Mouse (Mus musculus) embryonic facial prominence, embryonic 11.5 days (tissue): ENCODE measurements around the gene Ins2. TPM values are rescaled to one million over a fixed set of nuclear protein-coding genes. Genes with fewer than 3 reads are reported as not detected.
A peak's percentile ranks its signal among the peaks of the same experiment; 100 is the strongest.

ENCODE experiments used
- ATAC-seq: fragments of 200-750 bp; cut with Nextera tagmentation; replicated peaks from 2 replicates; pipeline ENCODE4 v1.8.0; 2017; ENCODE audit warnings: low read depth; ENCODE audit not compliant: insufficient number of reproducible peaks, low FRiP score, low TSS enrichment
- DNase-seq: peaks from one replicate; pipeline ENCODE4 v3.0.0-alpha.2; 2015; ENCODE audit warnings: low spot score
- H3K27ac ChIP-seq: fragments of 300-500 bp; sonication (generic); replicated peaks from 2 replicates; pipeline ENCODE4 v1.5.1; 2014; ENCODE audit warnings: mild to moderate bottlenecking, low read depth, low read length, control low read depth
- H3K27me3 ChIP-seq: fragments of 300-500 bp; sonication (generic); 2 replicates; pipeline ENCODE4 v1.6.1; 2014; ENCODE audit warnings: mild to moderate bottlenecking, low read length, moderate library complexity, mixed read lengths; ENCODE audit not compliant: control insufficient read depth, insufficient read depth
- H3K36me3 ChIP-seq: fragments of 300-500 bp; sonication (generic); replicated peaks from 2 replicates; pipeline ENCODE4 v1.6.1; 2014; ENCODE audit warnings: low read depth, mild to moderate bottlenecking, low read length, moderate library complexity, mixed read lengths; ENCODE audit not compliant: control insufficient read depth, insufficient read depth
- H3K4me1 ChIP-seq: fragments of 300-500 bp; sonication (generic); 2 replicates; pipeline ENCODE4 v1.6.1; 2014; ENCODE audit warnings: low read length, mixed read lengths; ENCODE audit not compliant: control insufficient read depth, insufficient read depth
- H3K4me2 ChIP-seq: fragments of 300-500 bp; sonication (generic); 2 replicates; pipeline ENCODE4 v1.6.1; 2014; ENCODE audit warnings: low read depth, mild to moderate bottlenecking, control low read depth, low read length, moderate library complexity
- H3K4me3 ChIP-seq: fragments of 300-500 bp; sonication (generic); 2 replicates; pipeline ENCODE4 v1.5.1; 2014; ENCODE audit warnings: low read depth, low read length, control low read depth
- H3K9ac ChIP-seq: fragments of 300-500 bp; sonication (generic); replicated peaks from 2 replicates; pipeline ENCODE4 v1.6.1; 2014; ENCODE audit warnings: mild to moderate bottlenecking, control low read depth, low read length
- H3K9me3 ChIP-seq: fragments of 300-500 bp; sonication (generic); replicated peaks from 2 replicates; pipeline ENCODE4 v1.6.1; 2016; ENCODE audit warnings: mild to moderate bottlenecking, low read length, inconsistent platforms, mixed read lengths; ENCODE audit not compliant: control insufficient read depth
- WGBS: fragments of 180-500 bp; shearing (Covaris S2); extraction: QIAGEN DNeasy Blood & Tissue Kit; methylation state at CpG from one replicate; pipeline ENCODE4 v1.1.7; 2014; 5-methylcytosine and 5-hydroxymethylcytosine counted together
- polyA plus RNA-seq: library from polyadenylated mRNA; unstranded; fragments of >200 nt; fragmentation: Nextera tagmentation; extraction: Ambion mirVana; gene quantifications from 2 replicates; pipeline ENCODE4 v1.2.1, GENCODE M21; 2014

Ins2 gene
- polyA plus RNA-seq, 1 experiment from 2014 or later, result not detected

DNA sequence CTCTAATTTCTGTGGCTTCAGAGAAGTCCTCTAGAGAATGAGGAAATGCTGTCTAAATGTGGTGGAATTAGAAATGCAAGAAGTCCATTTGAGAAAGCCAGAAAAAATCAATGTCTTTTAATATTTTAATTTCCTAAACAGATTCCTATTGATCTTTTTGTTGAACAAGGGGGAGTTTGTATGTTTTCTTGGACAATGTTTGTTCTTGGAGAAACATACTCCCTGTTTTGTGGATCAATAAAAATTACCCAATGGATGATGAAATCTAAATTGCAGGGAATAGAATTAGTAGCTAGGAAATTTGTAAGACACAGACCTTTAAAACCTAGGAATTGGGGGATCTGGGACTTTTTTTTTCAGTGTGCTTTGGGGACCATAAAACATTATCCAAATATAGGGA, 81.4 kb downstream of the Ins2 start:
- peak overlapping the region; percentile 76; the same call in 1 of the 2 replicates for H3K4me2 ChIP-seq
- no peak for ATAC-seq
- H3K27ac ChIP-seq, result no peak overlapping the region
- peak overlapping the region; percentile 62; the same call in 1 of the 2 replicates for H3K4me3 ChIP-seq
- peaks cover 2% of the 10 kb centered on the region; the same call in 1 of the 2 replicates for H3K4me1 ChIP-seq
- no peaks in the 10 kb centered on the region for H3K9me3 ChIP-seq
- peaks cover 71% of the 10 kb centered on the region for H3K27me3 ChIP-seq
- no peaks in the 10 kb centered on the region for H3K36me3 ChIP-seq
- peak overlapping the region; percentile 90 for H3K9ac ChIP-seq
- no peak for DNase-seq

DNA sequence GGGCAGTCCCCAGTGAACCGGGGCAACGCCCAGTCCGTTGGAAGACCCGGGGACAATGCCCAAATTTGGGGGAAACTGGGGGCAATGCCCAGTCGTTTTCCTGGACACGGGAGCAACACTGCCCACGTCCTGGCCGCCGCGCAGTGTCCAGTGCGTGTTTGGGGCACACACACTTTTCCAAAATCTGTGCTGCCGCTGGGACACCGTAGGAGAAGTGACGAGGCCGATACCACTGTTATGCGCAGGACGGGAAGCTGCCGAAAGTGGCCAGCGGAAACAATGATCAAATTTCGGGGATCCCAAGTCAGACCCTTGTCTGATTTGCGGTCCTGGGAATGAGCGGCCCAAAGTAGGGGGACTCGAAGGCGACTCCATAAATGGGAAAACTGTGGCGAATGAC, 82.1 kb downstream of the Ins2 start:
- Histone ChIP-seq H3K4me2 (peak overlapping the region; percentile 76), H3K36me3 (no peaks in the 10 kb centered on the region), H3K27ac (peak overlapping the region; percentile 87), H3K4me1 (peaks cover 2% of the 10 kb centered on the region; the same call in 1 of the 2 replicates), H3K4me3 (peak overlapping the region; percentile 62), H3K27me3 (peaks cover 77% of the 10 kb centered on the region), H3K9me3 (no peaks in the 10 kb centered on the region), H3K9ac (peak overlapping the region; percentile 90)
- DNase-seq (no peak), ATAC-seq (no peak)
- WGBS, result under 1% methylated on average over 25 of the region's 25 CpGs

DNA sequence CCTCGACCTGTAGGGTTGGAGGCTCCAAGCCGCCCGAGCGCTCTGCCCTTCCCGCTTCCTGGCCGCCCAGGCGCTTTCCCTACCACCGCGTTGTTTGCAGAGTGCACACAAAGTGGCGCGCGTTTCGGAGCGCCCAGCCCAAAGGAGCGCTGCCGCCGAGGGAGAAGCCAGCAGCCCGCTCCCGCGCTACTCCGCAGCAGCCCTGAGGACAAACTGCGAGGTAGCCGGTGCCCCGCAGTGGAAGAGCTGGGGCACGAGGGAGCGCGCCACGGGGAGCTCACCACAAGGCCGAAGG, 82.6 kb downstream of the Ins2 start:
- peak overlapping the region; percentile 76 for H3K4me2 ChIP-seq
- H3K9me3 ChIP-seq, result no peaks in the 10 kb centered on the region
- H3K4me3 ChIP-seq, result peak overlapping the region; percentile 62
- peak overlapping the region; percentile 87 for H3K27ac ChIP-seq
- peaks cover 77% of the 10 kb centered on the region for H3K27me3 ChIP-seq
- H3K9ac ChIP-seq, result peak overlapping the region; percentile 90
- H3K4me1 ChIP-seq, result peaks cover 2% of the 10 kb centered on the region; the same call in 1 of the 2 replicates
- ATAC-seq, result no peak
- WGBS, result under 1% methylated on average over 29 of the region's 29 CpGs
- DNase-seq, result peak; percentile 67
- no peaks in the 10 kb centered on the region for H3K36me3 ChIP-seq

DNA sequence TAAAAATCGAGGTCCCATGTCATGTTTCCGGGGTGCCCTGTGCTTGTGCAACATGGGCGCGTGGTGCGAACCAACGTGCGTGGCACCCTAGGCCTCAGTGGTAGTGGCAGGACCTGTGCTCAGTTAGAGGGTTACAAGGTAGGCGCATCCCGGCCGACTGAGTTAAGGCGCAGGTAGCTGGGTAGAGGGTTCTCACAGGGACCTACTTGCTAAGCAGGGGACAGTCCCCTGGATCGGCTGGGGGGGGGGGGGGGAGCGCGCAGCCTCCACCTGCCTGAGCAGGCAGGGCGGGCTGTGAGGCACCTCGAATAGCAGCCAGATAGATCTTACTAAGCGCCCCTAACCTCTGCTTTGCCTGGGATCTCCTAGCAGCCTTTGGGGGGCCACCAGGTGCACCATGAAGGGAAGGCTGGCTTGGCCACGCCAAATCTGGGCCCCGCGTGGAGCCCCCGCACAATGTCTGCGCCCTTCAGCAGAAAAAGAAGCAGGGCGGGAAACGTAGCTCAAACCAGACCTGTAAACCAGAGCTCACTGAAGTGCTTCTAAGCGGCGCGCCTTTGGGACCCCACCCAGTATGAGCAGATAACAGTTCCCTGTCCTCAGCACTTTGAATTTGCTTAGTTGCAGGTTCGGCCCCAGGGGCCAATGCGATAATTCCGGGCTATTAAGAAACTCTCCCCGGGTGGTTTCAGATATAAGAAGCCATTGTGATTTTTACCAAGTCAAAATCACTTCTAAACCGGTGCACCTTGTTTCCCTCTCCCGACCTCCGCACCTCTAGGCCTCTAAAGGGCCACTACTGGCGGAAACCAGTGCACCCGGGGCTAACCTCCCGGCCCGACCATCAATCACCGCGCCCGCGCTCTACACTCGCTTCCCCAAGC, 83.2 kb downstream of the Ins2 start:
- Histone ChIP-seq H3K4me3 (peak overlapping the region; percentile 62), H3K4me1 (peaks cover 2% of the 10 kb centered on the region; the same call in 1 of the 2 replicates), H3K9me3 (no peaks in the 10 kb centered on the region), H3K9ac (peak overlapping the region; percentile 90), H3K36me3 (no peaks in the 10 kb centered on the region), H3K27ac (peak overlapping the region; percentile 87), H3K4me2 (peak overlapping the region; percentile 76), H3K27me3 (peaks cover 76% of the 10 kb centered on the region)
- DNase-seq (no peak), ATAC-seq (no peak; the same call in 1 of the 2 replicates)
- 1% methylated on average over 41 of the region's 43 CpGs for WGBS

DNA sequence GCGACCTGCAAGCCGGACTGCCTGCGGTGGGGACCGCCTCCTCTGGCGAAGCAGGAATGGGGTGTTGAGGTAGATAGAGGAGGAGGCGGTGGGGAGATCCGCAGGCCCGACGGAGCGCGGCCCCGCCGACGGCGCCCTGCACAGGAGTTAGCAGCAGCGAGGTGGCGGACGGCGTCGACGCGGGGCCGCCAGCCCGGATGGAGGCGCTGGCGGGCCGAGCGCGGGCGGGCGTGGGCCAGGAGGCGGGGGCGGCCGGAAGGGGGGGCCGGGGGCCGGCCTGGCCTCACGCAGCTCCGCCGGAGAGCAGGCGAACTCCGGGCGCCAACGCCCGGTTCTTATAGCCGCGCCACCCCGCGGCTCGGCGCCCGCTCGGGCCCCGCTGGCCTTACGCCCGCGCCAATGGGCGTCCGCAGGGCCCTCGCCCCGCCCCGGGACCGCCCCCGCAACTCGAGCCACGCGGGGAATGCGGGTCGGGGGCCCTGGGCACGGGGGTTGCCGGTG, 84.0 kb downstream of the Ins2 start:
- H3K36me3 ChIP-seq, result no peaks in the 10 kb centered on the region
- under 1% methylated on average over 41 of the region's 70 CpGs for WGBS
- H3K9ac ChIP-seq, result peak overlapping the region; percentile 90
- peak overlapping the region; percentile 76 for H3K4me2 ChIP-seq
- DNase-seq (peak; percentile 79), ATAC-seq (peak; percentile 51)
- H3K4me3 ChIP-seq, result peak overlapping the region; percentile 62
- peaks cover 3% of the 10 kb centered on the region for H3K4me1 ChIP-seq
- peaks cover 76% of the 10 kb centered on the region for H3K27me3 ChIP-seq
- H3K27ac ChIP-seq, result peak overlapping the region; percentile 87
- no peaks in the 10 kb centered on the region for H3K9me3 ChIP-seq

DNA sequence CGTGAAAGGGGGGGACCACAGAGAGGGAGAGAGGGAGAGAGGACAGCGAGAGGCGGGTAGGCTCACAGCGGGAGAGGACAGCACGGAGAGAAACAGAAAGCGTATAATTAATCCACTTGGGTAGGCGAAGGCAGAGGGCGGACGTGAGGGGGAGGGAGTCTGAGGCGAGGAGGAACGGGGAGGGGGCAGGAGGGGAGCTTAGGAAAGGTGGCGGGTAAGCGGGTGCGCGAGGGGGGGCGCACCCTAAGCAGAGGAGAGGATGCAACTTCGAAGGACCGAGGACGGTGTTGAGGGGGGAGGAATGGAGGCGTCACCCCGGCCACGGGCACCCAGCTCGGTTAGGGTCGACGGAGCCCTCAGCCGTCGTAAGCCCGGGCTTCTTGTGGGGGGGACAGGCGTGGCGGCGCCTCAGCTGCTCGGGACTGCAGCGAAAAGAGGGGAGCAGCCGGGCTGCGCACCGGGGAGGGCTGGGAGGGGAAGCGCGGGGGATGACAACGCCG, 84.5 kb downstream of the Ins2 start:
- under 1% methylated on average over 39 of the region's 40 CpGs for WGBS
- Histone ChIP-seq H3K36me3 (no peaks in the 10 kb centered on the region), H3K27ac (peak overlapping the region; percentile 87), H3K4me3 (peak overlapping the region; percentile 62), H3K4me1 (peaks cover 5% of the 10 kb centered on the region), H3K9me3 (no peaks in the 10 kb centered on the region), H3K9ac (peak overlapping the region; percentile 90), H3K4me2 (peak overlapping the region; percentile 76), H3K27me3 (peaks cover 77% of the 10 kb centered on the region)
- no peak for DNase-seq
- peak; percentile 4; the same call in 1 of the 2 replicates for ATAC-seq

DNA sequence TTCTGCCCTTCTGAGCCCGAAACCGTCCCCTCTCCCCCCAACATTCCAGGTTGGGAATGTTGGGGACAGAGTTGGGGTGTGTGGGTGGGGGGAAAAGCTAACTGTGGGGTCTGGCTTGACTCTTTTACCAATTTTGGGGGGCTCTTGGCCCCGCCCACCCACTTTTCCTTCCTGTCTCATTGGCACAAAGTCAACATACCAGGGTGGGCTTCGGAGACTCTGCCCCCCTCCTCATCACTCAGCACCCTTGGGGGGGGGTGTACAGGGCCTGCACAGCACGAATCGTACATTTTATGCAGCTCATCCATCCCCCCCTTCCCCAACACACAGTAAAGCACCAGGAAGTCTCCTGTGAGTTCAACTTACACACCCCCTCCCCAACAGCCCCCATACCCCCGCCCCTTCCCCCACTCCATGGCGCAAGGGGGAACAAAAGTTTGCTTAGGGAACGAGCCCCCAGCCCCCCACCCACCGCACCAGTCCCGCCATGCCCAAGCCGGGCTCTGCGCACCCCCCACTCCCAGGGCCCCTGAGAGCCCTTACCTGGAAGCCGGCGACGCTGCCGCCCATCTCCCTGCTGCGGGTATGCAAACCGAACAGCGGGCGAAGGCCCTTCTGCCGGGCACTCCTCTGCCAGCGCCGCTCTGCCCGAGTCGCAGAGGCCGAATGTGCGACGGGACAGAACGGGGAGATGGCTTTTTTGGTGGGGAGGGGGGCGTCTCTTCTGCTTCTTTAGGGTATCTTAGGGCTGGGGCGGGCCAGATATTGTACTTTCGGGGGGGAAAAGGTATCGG, 85.2 kb downstream of the Ins2 start:
- H3K9me3 ChIP-seq, result no peaks in the 10 kb centered on the region
- under 1% methylated on average over 34 of the region's 34 CpGs for WGBS
- H3K4me3 ChIP-seq, result peak overlapping the region; percentile 62
- no peak for DNase-seq
- peak overlapping the region; percentile 90 for H3K9ac ChIP-seq
- peaks cover 79% of the 10 kb centered on the region for H3K27me3 ChIP-seq
- peak overlapping the region; percentile 87 for H3K27ac ChIP-seq
- peak overlapping the region; percentile 76 for H3K4me2 ChIP-seq
- H3K4me1 ChIP-seq, result peaks cover 5% of the 10 kb centered on the region
- H3K36me3 ChIP-seq, result no peaks in the 10 kb centered on the region
- no peak for ATAC-seq
